Mouse (Mus musculus): ENCODE measurements around the gene Rmnd5a.
A peak's percentile ranks its signal among the peaks of the same experiment; 100 is the strongest.
"Not testable (repeated sequence)": the region's sequence is repeated elsewhere in the genome, so short reads cannot be mapped to it uniquely, and the experiment has no call there.

Rmnd5a gene

DNA sequence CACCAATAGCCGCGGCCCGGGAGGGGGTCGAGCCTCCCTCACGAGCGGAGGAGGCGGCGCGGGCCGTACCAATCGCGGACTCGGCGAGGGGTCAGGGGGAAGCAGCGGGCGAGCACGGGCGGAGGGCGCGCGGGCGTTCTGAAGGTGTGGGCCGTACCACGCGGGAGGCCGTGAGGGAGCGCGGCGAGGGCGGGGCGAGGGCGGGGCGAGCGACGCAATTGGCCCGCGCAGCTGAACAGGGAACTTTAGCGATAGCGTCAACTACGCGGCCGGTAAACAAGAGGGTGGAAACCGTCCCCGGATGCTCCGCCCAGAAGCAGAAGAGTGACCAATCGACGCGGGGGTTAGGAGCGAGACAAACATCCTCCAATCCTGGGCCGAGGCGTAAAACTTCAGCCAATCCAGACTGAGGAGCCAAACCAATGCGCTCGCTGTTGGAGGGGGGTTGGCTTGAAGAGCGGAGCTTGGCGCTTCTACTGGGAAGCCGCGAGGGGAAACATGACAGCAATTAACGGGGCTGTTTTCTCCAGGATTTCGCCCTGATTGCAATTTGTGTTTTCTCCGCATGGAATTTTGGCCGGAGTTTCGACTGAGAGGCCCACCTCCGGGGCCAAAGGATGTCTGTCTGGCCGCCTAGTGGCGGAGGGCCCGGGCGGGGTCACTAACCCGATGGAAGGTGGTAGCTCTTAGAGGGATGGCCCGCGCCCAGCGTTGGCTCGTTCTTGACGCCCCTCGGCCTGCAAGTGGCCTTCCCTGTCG lies at the start of gene Rmnd5a:
Gene Rmnd5a (minus strand): TSS at position 146 of the 759 bp plus-strand sequence.
- DNase-seq (ENCODE audit: low spot score in 2 of 2) = peak; percentile 97 to 98

DNA sequence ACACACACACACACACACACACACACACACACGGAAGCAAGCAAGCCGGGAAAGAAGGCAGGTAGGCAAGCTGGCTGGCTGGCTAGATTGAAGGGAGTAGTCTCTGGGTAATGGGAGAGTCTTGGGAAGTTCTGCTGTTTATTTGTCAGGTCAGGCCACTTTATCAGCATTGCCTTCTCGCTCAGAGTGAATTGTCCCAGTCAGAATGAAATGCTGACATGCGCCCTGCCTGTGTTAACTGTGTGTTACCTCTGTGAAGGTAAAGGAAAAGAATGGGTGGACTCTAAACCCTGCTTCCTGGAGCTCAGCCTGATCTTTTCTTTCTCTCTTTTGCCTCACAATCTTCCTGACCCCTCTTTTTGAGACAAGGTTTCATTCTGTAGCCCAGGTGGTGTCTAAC lies 47.5 kb upstream of the Rmnd5a start:
- DNase-seq (ENCODE audit: low spot score in 2 of 2) = no peak

DNA sequence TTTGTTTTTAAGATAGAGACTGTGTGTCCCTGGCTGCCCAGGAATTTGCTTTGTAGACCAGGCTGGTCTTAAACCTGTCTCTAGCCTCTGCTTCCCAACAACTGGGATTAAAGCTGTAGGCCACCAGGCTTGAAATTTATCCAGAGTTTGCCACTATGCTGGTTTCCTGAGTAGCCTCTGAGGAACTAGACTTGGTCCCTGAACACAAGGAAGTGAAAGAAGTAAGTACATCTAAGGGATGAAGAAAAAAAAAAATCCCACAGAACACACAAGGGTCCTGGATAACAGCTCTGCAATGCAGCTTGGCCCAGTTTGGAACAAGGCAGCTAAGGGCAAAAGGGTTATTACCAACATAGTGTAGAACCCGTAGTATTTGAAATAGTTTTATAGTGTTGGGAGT lies 46.4 kb upstream of the Rmnd5a start:
- no peak for DNase-seq (ENCODE audit: low spot score in 2 of 2)

DNA sequence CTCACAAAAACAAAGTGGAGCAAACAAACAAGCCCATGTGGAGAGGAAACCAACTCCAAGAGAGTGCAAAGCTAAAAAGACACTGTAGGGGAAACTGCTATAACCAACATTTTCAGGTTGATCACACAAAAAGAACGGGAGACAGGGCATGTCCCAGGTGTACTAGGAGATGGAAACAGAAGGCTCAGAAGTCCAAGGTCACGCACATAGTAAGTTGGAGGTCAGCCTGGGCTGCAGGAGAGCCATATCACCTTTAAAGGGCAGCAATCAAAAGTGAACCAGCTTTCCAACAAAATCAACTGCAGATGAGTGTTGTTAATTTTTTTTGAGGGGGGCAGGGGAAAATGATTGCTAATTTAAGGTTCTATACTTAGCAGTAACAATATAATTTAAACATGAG lies 45.8 kb upstream of the Rmnd5a start:
- no peak for DNase-seq (ENCODE audit: low spot score in 2 of 2)

GRCm38 (mm10) chr6:71485246-71485645 lies 44.8 kb upstream of the Rmnd5a start:
- no peak for DNase-seq (ENCODE audit: low spot score in 2 of 2)

DNA sequence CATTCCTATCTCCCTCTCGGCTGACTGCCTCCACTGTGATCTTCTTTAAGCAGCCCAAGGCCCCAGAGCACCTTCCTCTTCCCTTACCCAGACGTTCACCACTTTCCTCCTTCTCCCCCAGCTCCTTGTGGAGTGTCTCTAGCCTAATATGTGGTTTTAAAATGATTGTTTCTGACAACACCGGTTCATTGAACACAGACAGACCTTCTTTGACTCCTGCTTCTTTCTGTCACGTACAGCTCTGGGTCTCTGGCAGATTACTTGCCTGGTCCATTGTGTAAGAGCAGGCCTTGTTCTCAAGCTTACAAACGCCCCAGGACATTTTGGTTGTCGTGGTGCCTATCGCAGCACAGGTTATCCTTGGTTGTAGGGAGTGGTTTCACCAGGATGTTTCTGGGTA lies 40.7 kb upstream of the Rmnd5a start:
- DNase-seq (ENCODE audit: low spot score in 2 of 2) = no peak

- DNase-seq (ENCODE audit: low spot score in 2 of 2) = no peak
Measured at GRCm38 (mm10) chr6:71480136-71480535, 39.7 kb upstream of the Rmnd5a start.

DNA sequence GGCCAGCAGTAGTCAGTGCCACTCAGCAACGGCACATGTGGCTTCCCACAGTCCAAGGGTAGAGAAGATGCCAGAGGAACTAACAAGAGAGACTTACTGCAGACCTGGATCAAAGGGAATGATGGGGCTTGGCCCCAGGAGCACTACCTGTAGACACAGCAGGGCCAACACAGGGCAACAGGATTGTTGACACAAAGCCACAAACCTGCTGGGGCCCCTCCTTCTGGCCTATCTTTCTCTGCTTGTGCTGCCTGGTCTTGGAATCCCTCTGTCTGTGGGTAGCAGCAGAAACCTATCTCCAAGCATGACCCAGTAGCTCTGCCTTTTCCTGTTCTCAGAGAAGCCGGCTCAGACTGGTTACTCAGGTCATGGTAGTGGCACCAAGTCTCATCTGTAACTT lies 39.2 kb upstream of the Rmnd5a start:
- DNase-seq (ENCODE audit: low spot score in 2 of 2) = not testable (repeated sequence)

GRCm38 (mm10) chr6:71478816-71479568 lies 38.6 kb upstream of the Rmnd5a start:
- not testable (repeated sequence) for DNase-seq (ENCODE audit: low spot score in 2 of 2)

DNA sequence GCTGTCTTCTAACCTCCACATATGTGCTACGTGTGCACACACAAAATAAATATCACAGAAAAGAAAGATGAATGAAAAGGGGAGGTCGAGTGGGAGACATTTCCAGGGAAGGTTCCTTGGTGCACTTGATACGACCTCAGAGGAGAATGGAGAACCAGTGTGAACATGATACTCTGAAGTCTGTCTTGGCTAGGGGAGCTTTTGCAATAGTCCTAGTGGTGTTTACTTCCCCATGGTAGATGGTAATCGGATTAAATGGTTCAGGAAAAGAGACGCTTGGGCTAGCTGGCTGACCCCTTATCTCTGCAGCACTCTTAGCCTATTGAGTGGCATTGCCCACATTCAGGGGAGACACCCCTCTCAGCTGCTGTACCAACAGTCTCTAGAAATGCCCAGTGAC lies 36.3 kb upstream of the Rmnd5a start:
- DNase-seq (ENCODE audit: low spot score in 2 of 2) = no peak

DNA sequence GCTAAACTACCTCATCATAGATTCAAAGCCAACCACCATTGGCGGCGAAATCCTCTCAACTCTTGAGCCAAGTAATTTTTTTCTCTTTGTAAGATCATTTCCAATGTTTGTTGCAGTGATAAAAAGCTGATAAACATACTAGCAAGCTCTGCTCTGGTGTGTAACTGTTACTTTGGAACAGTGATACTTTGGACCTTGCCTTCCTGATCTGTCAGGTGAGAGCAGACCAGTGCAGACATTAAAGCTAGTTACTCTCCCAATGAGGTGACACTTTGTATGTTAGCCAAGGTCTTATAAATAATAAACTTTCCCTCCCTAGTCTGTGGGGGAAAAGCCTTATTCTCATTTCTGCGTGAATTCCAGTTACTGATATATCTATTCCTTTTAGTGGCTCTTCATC lies 35.2 kb upstream of the Rmnd5a start:
- no peak for DNase-seq (ENCODE audit: low spot score in 2 of 2)

DNA sequence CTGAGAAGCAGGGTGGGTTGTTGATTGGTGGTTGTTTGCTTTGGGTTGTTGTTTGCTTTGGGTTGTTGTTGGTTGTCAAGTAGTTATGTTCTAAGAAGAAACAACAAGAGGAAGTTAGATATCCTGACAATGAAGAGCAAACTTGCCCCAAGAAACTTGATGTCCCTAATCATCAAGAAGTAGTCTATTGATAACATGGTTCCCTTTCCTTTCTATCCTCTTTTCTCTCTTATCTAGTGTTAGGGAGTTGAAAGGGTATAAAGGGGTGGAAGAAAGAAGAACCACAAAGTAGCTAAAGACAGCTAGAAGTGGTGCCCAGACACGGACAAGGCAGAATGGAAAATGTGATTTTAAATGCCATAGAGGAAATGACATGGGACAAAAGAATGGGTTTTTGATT lies 32.3 kb upstream of the Rmnd5a start:
- DNase-seq (ENCODE audit: low spot score in 2 of 2) = no peak

DNA sequence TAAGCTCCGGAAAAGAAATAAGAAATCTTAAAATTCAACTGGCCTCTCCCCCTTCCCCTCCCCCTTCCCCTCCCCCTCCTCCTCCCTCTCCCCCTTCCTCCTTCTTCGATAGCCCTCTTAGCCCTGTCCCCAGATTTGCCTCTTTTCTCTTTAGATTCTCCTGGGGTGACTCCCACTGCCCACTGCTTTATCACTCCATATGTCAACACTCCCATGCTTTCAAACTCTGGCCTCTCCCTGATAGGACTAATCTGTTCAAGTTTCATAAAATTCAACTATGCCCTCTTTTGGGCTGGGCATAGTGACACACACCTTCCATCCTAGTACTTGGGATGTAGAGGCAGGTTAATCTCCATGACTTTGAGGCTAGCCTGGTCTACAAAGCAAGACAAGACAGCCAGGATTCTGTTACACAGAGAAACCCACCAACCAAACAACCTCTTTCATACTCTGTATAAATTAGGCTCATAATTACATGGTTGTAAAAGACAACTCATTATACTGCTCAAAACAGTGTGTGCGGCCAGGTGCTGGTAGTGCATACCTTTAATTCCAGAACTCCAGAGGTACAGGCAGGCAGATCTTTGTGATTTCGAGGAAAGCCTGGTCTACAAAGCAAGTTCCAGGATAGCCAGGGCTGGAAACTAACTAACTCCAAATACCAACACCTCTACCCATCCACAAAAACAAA lies 31.5 kb upstream of the Rmnd5a start:
- DNase-seq (ENCODE audit: low spot score in 2 of 2) = no peak

GRCm38 (mm10) chr6:71469291-71469690 lies 28.9 kb upstream of the Rmnd5a start:
- DNase-seq (ENCODE audit: low spot score in 2 of 2) = no peak

DNA sequence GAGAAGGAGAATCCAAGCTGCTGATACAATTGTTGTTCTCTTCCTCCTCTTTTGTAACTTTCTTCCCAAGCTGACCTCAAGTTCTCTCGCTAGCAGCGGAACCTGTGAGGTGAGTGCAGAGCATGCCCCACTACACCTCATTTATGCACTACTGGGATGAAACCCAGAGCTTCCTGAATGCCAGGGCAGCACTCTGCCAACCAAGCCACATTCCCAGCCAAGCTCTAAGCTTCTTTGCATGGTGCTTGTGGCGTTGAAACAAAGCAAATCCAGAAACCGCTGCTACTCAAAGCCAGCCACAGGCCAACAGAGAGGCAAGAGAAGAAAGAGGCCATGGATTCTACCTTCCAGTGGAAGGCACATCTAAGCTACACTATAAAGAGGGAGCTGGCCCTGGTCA lies 27.3 kb upstream of the Rmnd5a start:
- no peak for DNase-seq (ENCODE audit: low spot score in 2 of 2)

- DNase-seq (ENCODE audit: low spot score in 2 of 2) = no peak
Measured at GRCm38 (mm10) chr6:71465146-71465545, 24.7 kb upstream of the Rmnd5a start.

DNA sequence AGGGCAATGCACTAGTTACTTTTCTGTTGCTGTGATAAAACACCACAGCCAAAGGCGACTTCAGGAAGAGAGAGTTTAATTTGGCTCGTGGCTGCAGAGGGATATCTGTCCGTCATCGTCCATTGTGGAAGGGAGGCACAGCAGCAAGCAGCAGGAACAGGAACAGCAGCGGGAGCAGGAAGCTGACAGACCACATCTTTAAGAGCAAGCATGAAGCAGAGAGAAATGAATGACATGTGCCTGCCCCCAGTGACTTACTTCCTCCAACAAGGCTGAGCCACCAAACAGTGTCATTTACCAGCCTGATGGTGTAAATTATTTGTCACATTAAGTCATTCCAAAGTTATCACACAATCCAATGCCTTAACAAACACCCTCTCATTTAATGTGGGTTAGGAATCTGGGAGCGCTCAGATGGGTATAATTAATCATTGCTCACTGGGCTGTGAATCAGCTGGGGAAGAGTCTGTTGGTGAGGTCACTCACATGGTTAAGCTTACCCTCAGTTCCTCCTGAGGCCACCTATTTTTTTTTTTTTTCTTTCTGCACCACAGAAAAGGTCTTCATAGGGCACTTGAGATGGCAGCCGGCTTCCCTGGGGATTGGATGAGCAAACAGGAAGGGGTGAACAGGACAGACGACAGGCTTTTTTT lies 17.6 kb upstream of the Rmnd5a start:
- DNase-seq (ENCODE audit: low spot score in 2 of 2) = no peak

DNA sequence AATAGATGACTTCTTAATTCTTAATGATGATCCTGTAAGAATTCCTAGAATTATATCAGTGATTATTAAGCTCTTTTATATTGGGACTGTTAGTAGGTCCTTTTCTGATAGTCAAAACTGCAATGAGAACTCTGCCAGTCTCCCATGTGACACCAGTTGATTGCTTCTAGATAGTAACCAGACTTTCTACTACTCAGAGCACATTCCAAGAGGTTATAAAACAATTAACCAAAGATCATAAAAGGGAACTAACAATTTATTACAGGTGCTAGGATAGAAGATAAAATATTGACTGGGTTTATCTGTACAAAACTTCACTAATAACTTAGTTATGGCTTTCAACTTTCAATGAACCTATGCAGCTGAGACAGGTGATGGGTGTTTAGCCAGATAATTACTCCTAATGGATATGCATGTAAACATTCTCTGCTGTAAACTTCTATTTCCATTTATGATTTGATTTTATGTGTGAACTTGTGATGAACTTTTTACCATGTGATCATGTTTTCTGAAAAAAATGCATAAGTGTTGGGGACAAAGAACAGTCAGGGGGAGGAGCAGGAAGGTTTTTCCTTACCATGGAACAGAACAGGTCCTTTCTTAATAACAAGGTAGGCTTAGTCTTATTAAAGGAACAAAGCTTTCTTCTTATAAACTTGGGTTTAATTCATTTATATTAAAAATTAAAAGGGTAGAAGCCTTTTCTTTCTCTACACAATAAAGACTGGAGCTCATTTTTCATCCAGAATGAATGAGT lies 13.7 kb upstream of the Rmnd5a start:
- DNase-seq (ENCODE audit: low spot score in 2 of 2) = not testable (repeated sequence)

GRCm38 (mm10) chr6:71452792-71453191 lies 12.4 kb upstream of the Rmnd5a start:
- no peak for DNase-seq (ENCODE audit: low spot score in 2 of 2)

- no peak for DNase-seq (ENCODE audit: low spot score in 2 of 2)
Measured at GRCm38 (mm10) chr6:71445560-71445959, 5.1 kb upstream of the Rmnd5a start.

DNA sequence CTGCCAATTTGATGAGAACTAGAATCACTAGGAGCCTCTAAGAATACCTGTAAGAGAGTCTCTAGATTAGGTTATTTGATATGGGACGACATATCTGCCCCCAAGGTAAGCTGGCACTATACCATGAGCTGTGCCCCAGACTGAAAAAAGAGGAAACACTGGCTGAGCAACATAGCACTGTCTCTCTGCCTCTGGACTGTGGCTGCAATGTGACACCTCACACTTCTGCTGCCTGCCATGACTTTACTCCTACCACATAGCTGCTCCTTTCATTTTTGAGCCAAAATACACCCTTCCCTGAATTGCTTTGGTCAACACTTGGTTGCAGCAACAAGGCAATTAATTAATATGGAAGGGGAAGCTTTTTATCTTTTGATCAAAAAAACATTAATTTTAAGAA lies 4.3 kb upstream of the Rmnd5a start:
- no peak for DNase-seq (ENCODE audit: low spot score in 2 of 2)

All from urinary bladder, postnatal 36 days (tissue).